Mouse (Mus musculus): ENCODE measurements around the gene Zfp963. TPM values are rescaled to one million over a fixed set of nuclear protein-coding genes. Genes with fewer than 3 reads are reported as not detected.
"Not testable (repeated sequence)": the region's sequence is repeated elsewhere in the genome, so short reads cannot be mapped to it uniquely, and the experiment has no call there.

Gene Zfp963
- total RNA-seq, 2 experiments from 2014 or later: 3.7 to 4.3 TPM

DNA sequence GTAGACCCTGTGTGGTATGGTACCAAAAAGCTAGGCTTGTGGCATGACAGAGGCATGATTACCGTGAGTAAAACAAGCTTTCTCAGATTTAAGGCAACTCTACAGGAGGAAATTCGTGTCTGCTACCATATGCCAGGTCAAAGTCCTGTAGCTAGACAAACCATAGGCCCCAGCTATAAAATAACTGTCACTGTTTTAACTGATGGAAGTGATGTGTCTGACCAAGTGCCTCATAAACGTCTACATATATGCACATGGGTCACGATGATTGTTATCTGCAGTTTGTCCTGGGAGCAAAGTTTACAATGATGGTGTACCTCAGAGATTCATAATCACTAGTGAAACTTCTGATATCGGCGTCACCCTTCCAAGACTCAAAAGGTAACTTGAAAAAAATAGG, 9.0 kb downstream of the Zfp963 start:
- no peak for DNase-seq

DNA sequence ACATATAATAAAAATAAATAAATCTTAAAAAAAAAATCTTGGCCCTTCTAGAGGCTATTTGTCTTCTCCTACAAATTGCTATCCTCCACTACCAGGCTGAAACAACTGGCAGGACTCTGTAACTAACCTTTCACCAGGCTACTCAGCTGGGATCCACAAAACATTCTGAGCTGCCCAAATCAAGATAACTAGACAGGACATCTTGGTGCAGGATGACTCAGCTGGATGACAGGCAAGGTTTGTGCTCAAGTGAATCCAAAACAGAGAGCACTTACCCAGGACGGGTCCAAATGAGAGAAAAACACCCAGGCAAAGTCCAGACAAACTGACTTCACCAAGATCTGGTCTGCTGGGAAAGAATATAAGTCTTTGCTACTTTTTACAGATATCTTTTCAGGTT, 14.3 kb downstream of the Zfp963 start:
- no peak for DNase-seq

DNA sequence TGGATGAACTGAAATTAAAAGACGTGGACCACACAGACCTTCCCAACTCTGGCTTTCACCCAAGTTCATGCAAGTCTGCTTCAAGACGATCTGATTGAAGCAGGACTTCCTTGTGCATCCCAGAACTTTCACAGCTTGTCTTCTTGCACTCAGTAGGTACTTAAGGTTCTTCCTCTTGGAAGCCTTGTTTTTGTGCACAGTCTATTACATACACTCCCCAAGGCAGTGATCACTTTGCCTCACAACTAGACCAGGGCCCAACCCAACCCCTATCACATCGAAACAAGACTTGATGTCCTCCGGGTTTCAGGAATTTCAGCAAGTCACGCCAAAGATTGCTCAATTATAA, 32.6 kb downstream of the Zfp963 start:
- DNase-seq: no peak

DNA sequence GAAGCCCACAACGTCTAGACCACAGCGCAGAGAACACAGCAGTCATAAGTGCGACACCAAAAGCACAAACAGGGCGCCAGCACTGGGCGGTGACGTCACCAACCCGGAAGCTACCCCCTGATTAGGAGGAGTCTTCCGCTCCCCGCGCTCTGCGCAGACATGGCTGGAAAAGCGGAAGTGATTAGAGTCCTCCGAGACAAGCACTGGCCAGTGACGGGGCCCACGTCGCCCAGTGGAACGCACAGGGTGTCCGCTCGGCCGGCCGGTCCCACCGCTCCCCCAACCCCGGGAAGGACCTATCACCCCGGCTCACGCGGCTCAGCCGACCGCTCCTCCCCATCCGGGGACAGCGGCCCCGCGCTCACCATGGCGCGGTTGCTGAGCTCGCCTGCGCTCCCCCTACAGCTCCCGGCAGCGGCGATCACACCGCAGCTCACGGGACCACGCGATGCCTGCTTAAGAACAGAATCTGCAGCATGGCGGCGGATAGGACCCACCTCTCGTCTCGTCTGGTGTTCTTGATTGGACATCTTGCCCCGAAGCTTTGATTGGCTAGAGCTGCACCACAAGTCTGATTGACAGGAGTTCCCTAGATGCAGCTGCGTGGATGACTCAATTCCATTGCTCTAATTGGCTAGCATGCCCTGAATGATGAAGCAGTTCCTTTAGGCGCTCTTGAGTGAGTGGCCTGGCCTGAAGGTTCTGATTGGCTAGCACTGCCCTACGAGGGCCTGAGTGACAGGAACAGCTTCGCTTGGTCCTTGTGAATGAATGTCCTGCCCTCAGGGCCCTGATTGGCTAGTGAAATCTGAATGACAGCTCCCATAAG, 33.2 kb downstream of the Zfp963 start:
- peak; percentile 96 for DNase-seq

DNA sequence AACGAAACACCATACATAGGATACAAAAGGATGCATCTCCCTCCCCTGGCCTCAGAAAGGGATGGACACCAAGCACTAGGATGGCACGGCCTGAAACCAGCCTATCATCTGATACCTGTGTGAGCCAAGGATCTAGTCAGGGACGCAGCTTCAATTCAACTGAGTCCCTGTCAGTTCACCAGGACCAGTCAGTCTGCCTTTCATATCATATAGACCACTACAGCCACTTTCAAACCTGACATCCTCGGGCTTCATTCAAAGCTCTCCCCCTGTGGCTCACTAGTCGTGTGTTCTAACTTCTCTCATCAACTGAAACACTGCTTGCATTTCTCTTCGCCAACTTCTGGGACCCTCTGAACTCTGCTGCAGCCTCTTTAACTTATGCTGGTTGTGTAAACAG, 34.4 kb downstream of the Zfp963 start:
- DNase-seq: no peak

DNA sequence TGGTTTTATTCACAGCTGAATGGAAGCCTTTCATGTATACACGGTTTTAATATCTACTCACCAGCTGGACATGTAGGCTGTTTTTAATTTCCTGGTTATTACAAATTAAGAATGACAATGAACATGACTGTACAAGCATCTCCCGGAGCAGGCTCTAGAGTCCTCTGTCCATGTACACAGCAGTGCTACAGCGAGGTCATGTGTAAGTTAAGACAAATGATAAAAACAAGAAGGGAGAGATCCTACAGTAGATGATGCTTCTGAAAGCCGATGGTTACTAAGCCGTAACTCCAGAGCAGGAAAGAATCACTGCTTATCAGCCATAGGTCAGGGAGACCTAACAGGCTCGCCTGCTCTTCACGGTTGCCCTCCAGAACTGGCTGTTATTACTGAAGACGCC, 36.3 kb downstream of the Zfp963 start:
- DNase-seq: no peak

DNA sequence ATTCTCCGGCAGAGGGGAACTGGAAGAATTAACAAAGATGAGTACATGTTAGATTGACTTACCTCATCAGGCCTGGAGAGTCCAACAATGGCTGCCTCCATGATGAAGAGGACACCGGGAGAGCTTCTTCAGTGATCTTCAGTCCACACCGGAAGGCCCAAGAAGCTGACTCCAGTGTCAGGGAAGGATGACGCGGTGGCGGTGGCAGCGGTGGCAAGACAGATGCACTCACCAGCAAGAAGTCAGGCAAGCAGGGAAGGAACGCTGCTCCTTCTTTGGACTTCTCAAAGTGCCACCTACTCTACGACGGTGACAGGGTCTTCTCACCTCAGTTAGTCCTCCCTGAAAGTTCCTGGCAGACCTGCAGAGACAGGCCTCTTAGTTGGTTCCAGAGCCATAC, 39.1 kb downstream of the Zfp963 start, which contains the start of gene Zfp869:
TSS of gene Zfp869 (minus strand) at position 101 of the 400 bp plus-strand sequence.
- DNase-seq: not testable (repeated sequence)

DNA sequence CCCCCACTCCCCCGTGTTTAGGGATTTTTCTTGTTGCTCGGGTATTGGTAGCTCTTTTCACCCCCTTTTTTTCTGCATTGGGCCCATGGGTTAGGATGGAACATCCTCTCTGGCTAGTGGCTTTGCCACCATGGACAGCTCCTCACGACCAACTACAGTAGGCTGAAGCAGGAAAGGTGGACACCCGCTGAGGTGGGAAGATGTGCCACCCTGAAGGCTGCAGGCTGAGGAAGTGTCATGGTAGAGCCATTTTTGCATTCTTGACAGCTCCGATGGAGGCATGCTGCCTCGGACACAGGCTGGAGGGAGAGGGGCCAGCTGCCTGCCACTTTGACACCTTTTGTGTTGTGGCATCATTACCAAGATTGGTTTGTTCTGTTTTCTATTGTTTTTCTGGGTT, 48.0 kb downstream of the Zfp963 start:
- DNase-seq: peak; percentile 14

Other genes starting within 250 kb of the Zfp963 start
- not detected for gene Gm7697, start 227.0 kb downstream of the Zfp963 start, total RNA-seq (2021)
- 10 to 100 TPM; 12.4 to 15.1 TPM for gene Zfp868, start 124.4 kb downstream of the Zfp963 start, total RNA-seq (2021)
- gene Zfp964, start 95.5 kb downstream of the Zfp963 start, total RNA-seq (2021): 1 to 10 TPM; 2.4 to 3.8 TPM
- gene Zfp869, start 39.2 kb downstream of the Zfp963 start, total RNA-seq (2021): 10 to 100 TPM; 20.5 to 21.6 TPM
- gene Gm20422, start 24.9 kb upstream of the Zfp963 start, total RNA-seq (2021): 1 to 10 TPM in 1 of 2 experiments, not detected in 1; 2.8 TPM
- 10 to 100 TPM; 33.0 to 33.3 TPM for gene Atp13a1, start 41.2 kb upstream of the Zfp963 start, total RNA-seq (2021)
- 10 to 100 TPM; 17.6 to 27.2 TPM for gene Zfp866, start 41.2 kb upstream of the Zfp963 start, total RNA-seq (2021)
- gene Gmip, start 58.7 kb upstream of the Zfp963 start, total RNA-seq (2021): 10 to 100 TPM; 12.2 to 16.9 TPM
- gene Lpar2, start 72.5 kb upstream of the Zfp963 start, total RNA-seq (2021): 1 to 10 TPM in 1 of 2 experiments, under 1 TPM in 1; 0.96 to 1.1 TPM
- gene Pbx4, start 82.5 kb upstream of the Zfp963 start, total RNA-seq (2021): 1 to 10 TPM; 1.2 to 1.7 TPM
- gene Cilp2, start 137.7 kb upstream of the Zfp963 start, total RNA-seq (2021): 1 to 10 TPM in 1 of 2 experiments, under 1 TPM in 1; 0.64 to 1.5 TPM
- under 1 TPM; 0.79 to 0.84 TPM for gene Tssk6, start 152.2 kb upstream of the Zfp963 start, total RNA-seq (2021)
- 100 to 1,000 TPM; 237 to 261 TPM for gene Ndufa13, start 152.6 kb upstream of the Zfp963 start, total RNA-seq (2021)
- 1 to 10 TPM; 5.5 TPM for gene Yjefn3, start 152.7 kb upstream of the Zfp963 start, total RNA-seq (2021)
- gene Gatad2a, start 246.4 kb upstream of the Zfp963 start, total RNA-seq (2021): 10 to 100 TPM; 84.4 to 90.0 TPM

All from adrenal gland, postnatal 10 days (tissue).